In genomic region chr1:180793445-180794117, GRCm38 (mm10) we compare ENCODE assay signal across 9 mouse cellular contexts. TPM values are rescaled to one million over a fixed set of nuclear protein-coding genes. Genes with fewer than 3 reads are reported as not detected.
DNase-seq lines count a peak whose midpoint lies in the region; ATAC-seq lines count a peak whose summit lies in the region.
"Had no signal": no experiment of that assay in that cellular context is flagged by ENCODE, and none has a peak within 500 bp of the region (broad histone marks: within the 10 kb centered on the region; RNA-seq: fewer than 3 reads in every experiment).

No protein-coding gene starts in this region.

- no peak for DNase-seq in heart, embryonic 10.5 days (ENCODE audit: low spot score)
- no peak for DNase-seq in heart, postnatal 4 days
- DNase-seq in hindbrain, embryonic 10.5 days (ENCODE audit: low spot score): no peak
- DNase-seq in right cerebral cortex, postnatal 4 days: no peak
- no peak for DNase-seq in ovary, postnatal 36 days (ENCODE audit: low spot score)

- H3K4me1 ChIP-seq in heart, embryonic 10.5 days: peaks cover 24% of the 10 kb centered on the region
- no peaks in the 10 kb centered on the region for H3K4me1 ChIP-seq in brown adipose tissue, adult 24 weeks (ENCODE audit: control insufficient read depth, insufficient read depth, insufficient read length, low read length)
- peaks cover 15% of the 10 kb centered on the region for H3K4me1 ChIP-seq in hindbrain, embryonic 10.5 days (replicated peaks)
- peaks cover 18% of the 10 kb centered on the region for H3K4me1 ChIP-seq in limb, embryonic 15.5 days
- peaks cover 2% of the 10 kb centered on the region; the same call in 1 of the 2 replicates for H3K4me1 ChIP-seq in midbrain, embryonic 16.5 days (ENCODE audit: control insufficient read depth, insufficient read depth, low read length)

- H3K4me3 ChIP-seq in heart, embryonic 10.5 days: peak overlapping the region; percentile 54
- H3K4me3 ChIP-seq in brown adipose tissue, adult 24 weeks (ENCODE audit: insufficient read depth, low read depth, low read length): peak overlapping the region; percentile 41; the same call in 1 of the 2 replicates
- peak overlapping the region; percentile 56 for H3K4me3 ChIP-seq in hindbrain, embryonic 10.5 days
- H3K4me3 ChIP-seq in limb, embryonic 15.5 days: peak overlapping the region; percentile 36
- peak overlapping the region; percentile 29 for H3K4me3 ChIP-seq in midbrain, embryonic 16.5 days (ENCODE audit: low read depth, low read length)

- H3K9ac ChIP-seq in limb, embryonic 15.5 days: 0 out of 2 replicates have a peak overlapping the region, but pooled peaks have one; percentile 15
- peak overlapping the region; percentile 40; the same call in 1 of the 2 replicates for H3K9ac ChIP-seq in midbrain, embryonic 16.5 days (ENCODE audit: low read depth, low read length)

- ATAC-seq in limb, embryonic 15.5 days (ENCODE audit: insufficient number of reproducible peaks, low FRiP score, low TSS enrichment, low read depth): 0 out of 2 replicates have a peak, but pooled peaks have one; percentile 15
- peak; percentile 59 for ATAC-seq in midbrain, embryonic 16.5 days

- 0 out of 2 replicates have a peak, but pooled peaks cover 4% of the 10 kb centered on the region for H3K9me3 ChIP-seq in heart, embryonic 10.5 days
- no peaks in the 10 kb centered on the region for H3K9me3 ChIP-seq in hindbrain, embryonic 10.5 days
- no peaks in the 10 kb centered on the region for H3K9me3 ChIP-seq in limb, embryonic 15.5 days
- no peaks in the 10 kb centered on the region for H3K9me3 ChIP-seq in midbrain, embryonic 16.5 days (replicated peaks; ENCODE audit: control insufficient read depth, low read length, poor library complexity, severe bottlenecking)

- peak overlapping the region; percentile 43 for H3K27ac ChIP-seq in heart, embryonic 10.5 days
- no peak overlapping the region for H3K27ac ChIP-seq in brown adipose tissue, adult 24 weeks (replicated peaks; ENCODE audit: low read depth, low read length)
- peak overlapping the region; percentile 76 for H3K27ac ChIP-seq in hindbrain, embryonic 10.5 days
- H3K27ac ChIP-seq in limb, embryonic 15.5 days: no peak overlapping the region
- H3K27ac ChIP-seq in midbrain, embryonic 16.5 days (ENCODE audit: low read length): no peak overlapping the region
- H3K27ac ChIP-seq: macrophage had no signal

- WGBS in heart, embryonic 10.5 days: 10% methylated on average over 18 of the region's 18 CpGs
- WGBS in hindbrain, embryonic 10.5 days: 9% methylated on average over 18 of the region's 18 CpGs
- WGBS in limb, embryonic 15.5 days: 12% methylated on average over 18 of the region's 18 CpGs
- 13% methylated on average over 18 of the region's 18 CpGs for WGBS in midbrain, embryonic 16.5 days

- no peaks in the 10 kb centered on the region for H3K36me3 ChIP-seq in heart, embryonic 10.5 days
- no peaks in the 10 kb centered on the region for H3K36me3 ChIP-seq in hindbrain, embryonic 10.5 days
- no peaks in the 10 kb centered on the region for H3K36me3 ChIP-seq in limb, embryonic 15.5 days
- H3K36me3 ChIP-seq in midbrain, embryonic 16.5 days (ENCODE audit: control insufficient read depth, insufficient read depth, low read length): no peaks in the 10 kb centered on the region

- H3K4me2 ChIP-seq in limb, embryonic 15.5 days: peak overlapping the region; percentile 73
- H3K4me2 ChIP-seq in midbrain, embryonic 16.5 days (ENCODE audit: low read length): peak overlapping the region; percentile 58

- H3K27me3 ChIP-seq in heart, embryonic 10.5 days (ENCODE audit: insufficient read depth, poor library complexity, severe bottlenecking): peaks cover 4% of the 10 kb centered on the region; the same call in 1 of the 2 replicates
- H3K27me3 ChIP-seq in hindbrain, embryonic 10.5 days (ENCODE audit: insufficient read depth, poor library complexity, severe bottlenecking): peaks cover 15% of the 10 kb centered on the region; the same call in 1 of the 2 replicates
- H3K27me3 ChIP-seq in limb, embryonic 15.5 days: no peaks in the 10 kb centered on the region
- H3K27me3 ChIP-seq in midbrain, embryonic 16.5 days (ENCODE audit: control insufficient read depth, insufficient read depth, low read depth, low read length): no peaks in the 10 kb centered on the region

RNA-seq across cellular contexts. Expression of gene H3f3a, which starts 20.2 kb away (rescaled TPM):
- polyA plus RNA-seq in heart, embryonic 10.5 days (2016; fragmentation: Nextera tagmentation; extraction: Ambion mirVana): 1,530 and 1,842 TPM in 2 replicates
- total RNA-seq in heart, postnatal 4 days (2021): 1,000 to 10,000 TPM in 1 of 2 experiments, 100 to 1,000 TPM in 1; 959 to 1,008 TPM
- polyA plus RNA-seq in brown adipose tissue, adult 24 weeks (2012; ENCODE audit: insufficient read depth, insufficient read length, missing spikeins): 412 and 419 TPM in 2 replicates
- 2,706 and 3,181 TPM in 2 replicates for polyA plus RNA-seq in hindbrain, embryonic 10.5 days (2016; fragmentation: Nextera tagmentation; extraction: Ambion mirVana)
- polyA plus RNA-seq in limb, embryonic 15.5 days (2015; fragmentation: Nextera tagmentation; extraction: Ambion mirVana): 2,561 and 2,592 TPM in 2 replicates
- 2,888 and 3,200 TPM in 2 replicates for polyA plus RNA-seq in midbrain, embryonic 16.5 days (2015; fragmentation: Nextera tagmentation; extraction: Ambion mirVana)

RNA-seq across cellular contexts. Expression of gene Sde2, which starts 57.3 kb away (rescaled TPM):
- 32.3 and 39.8 TPM in 2 replicates for polyA plus RNA-seq in heart, embryonic 10.5 days (2016; fragmentation: Nextera tagmentation; extraction: Ambion mirVana)
- total RNA-seq in heart, postnatal 4 days (2021): 10 to 100 TPM; 17.7 to 19.8 TPM
- 7.5 TPM in 2 replicates for polyA plus RNA-seq in brown adipose tissue, adult 24 weeks (2012; ENCODE audit: insufficient read depth, insufficient read length, missing spikeins)
- 33.8 and 40.1 TPM in 2 replicates for polyA plus RNA-seq in hindbrain, embryonic 10.5 days (2016; fragmentation: Nextera tagmentation; extraction: Ambion mirVana)
- 37.0 and 39.0 TPM in 2 replicates for polyA plus RNA-seq in limb, embryonic 15.5 days (2015; fragmentation: Nextera tagmentation; extraction: Ambion mirVana)
- polyA plus RNA-seq in midbrain, embryonic 16.5 days (2015; fragmentation: Nextera tagmentation; extraction: Ambion mirVana): 32.1 and 32.9 TPM in 2 replicates

Comparison
In these comparisons a context has a peak if more than half of its experiments do, and no peak if none do; other contexts are left out.
1. H3K27ac ChIP-seq: peak in heart, embryonic 10.5 days (single experiment) and hindbrain, embryonic 10.5 days (single experiment); none in brown adipose tissue, adult 24 weeks (single experiment), limb, embryonic 15.5 days (single experiment) and midbrain, embryonic 16.5 days (single experiment).
2. Peak in every context shown above with its lines, with median percentiles within 50 percentile points of each other: H3K4me3 ChIP-seq.